Mouse (Mus musculus): ENCODE data around the gene Kdr. TPM values are rescaled to one million over a fixed set of nuclear protein-coding genes. Genes with fewer than 3 reads are reported as not detected.

The Kdr gene
- 40.3 and 50.4 TPM in 2 replicates for polyA plus RNA-seq (2012; rRNA removed; ENCODE audit: low replicate concordance)

GRCm38 (mm10) chr5:75978374-75979100 lies at the start of gene Kdr:
Kdr (minus strand) TSS chr5:75978458.

Other genes with a start within 250 kb of the Kdr start
- gene Srd5a3, start 161.8 kb upstream of the Kdr start, polyA plus RNA-seq (2012; rRNA removed; ENCODE audit: low replicate concordance), result 52.3 and 201 TPM in 2 replicates
- gene Tmem165, start 205.4 kb upstream of the Kdr start, polyA plus RNA-seq (2012; rRNA removed; ENCODE audit: low replicate concordance), result 50.1 and 93.7 TPM in 2 replicates

All from subcutaneous adipose tissue, adult 2 months (tissue).